Mouse (Mus musculus) G1E (cell line): ENCODE data around the gene Nlrp3. TPM values are rescaled to one million over a fixed set of nuclear protein-coding genes. Genes with fewer than 3 reads are reported as not detected.

Experiments
- ATAC-seq: 2 replicates; pipeline ENCODE4 v1.8.0; 2016; ENCODE audit warnings: mild to moderate bottlenecking; ENCODE audit not compliant: insufficient number of reproducible peaks, poor library complexity, low FRiP score, severe bottlenecking; ENCODE audit errors: extremely low read depth
- DNase-seq: peaks from one replicate; pipeline ENCODE4 v3.0.0; 2012; ENCODE audit warnings: low spot score
- H3K27me3 ChIP-seq: 2 replicates; pipeline ENCODE4 v1.6.1; 2012; ENCODE audit warnings: mild to moderate bottlenecking, low read length, inconsistent platforms; ENCODE audit not compliant: insufficient read depth
- H3K36me3 ChIP-seq: replicated peaks from 2 replicates; pipeline ENCODE3; 2012; ENCODE audit warnings: mild to moderate bottlenecking, inconsistent platforms
- H3K4me1 ChIP-seq: 2 replicates; pipeline ENCODE4 v1.6.1; 2012; ENCODE audit warnings: low read depth, low read length, inconsistent platforms, mixed read lengths; ENCODE audit not compliant: insufficient read depth
- H3K4me3 ChIP-seq: 2 replicates; pipeline ENCODE4 v1.5.1; 2012; ENCODE audit warnings: low read depth, mild to moderate bottlenecking, inconsistent platforms, low read length, moderate library complexity, mixed read lengths
- H3K9me3 ChIP-seq: replicated peaks from 2 replicates; pipeline ENCODE4 v1.6.1; 2012; ENCODE audit warnings: inconsistent platforms
- CTCF ChIP-seq: IDR thresholded peaks from 2 replicates; pipeline ENCODE4 v1.5.1; 2012; ENCODE audit warnings: low read depth, low read length, inconsistent platforms, mixed read lengths
- GATA1 ChIP-seq: IDR thresholded peaks from 2 replicates; pipeline ENCODE4 v1.6.1; 2012; ENCODE audit warnings: borderline replicate concordance, low read length, inconsistent platforms, mixed read lengths
- GATA2 ChIP-seq: IDR thresholded peaks from 2 replicates; pipeline ENCODE4 v1.6.1; 2012; ENCODE audit warnings: low read depth, low read length, inconsistent platforms, borderline replicate concordance
- POLR2AphosphoS5 ChIP-seq: IDR thresholded peaks from 2 replicates; pipeline ENCODE4 v1.6.1; 2012; ENCODE audit warnings: low read depth, low read length, inconsistent platforms; ENCODE audit not compliant: insufficient replicate concordance
- TAL1 ChIP-seq: conservative IDR thresholded peaks from 2 replicates; pipeline ENCODE4 v1.6.1; 2012; ENCODE audit warnings: low read depth, low read length, inconsistent platforms, mixed read lengths
- polyA plus RNA-seq: library from polyadenylated mRNA; stranded (reverse); fragments of >175 nt; gene quantifications from 2 replicates; pipeline ENCODE4 v1.2.3, GENCODE M21; 2012
- total RNA-seq, 2 experiments: library from RNA; stranded (forward) in 1 of 2; stranded (reverse) in 1 of 2; fragments of 200-1000 nt in 1 of 2; fragments of >200 nt in 1 of 2; fragmentation: Nextera tagmentation in 1 of 2; gene quantifications; 2 replicates each; pipeline ENCODE4 v1.2.3; 2014 to 2017

Gene Nlrp3
- total and polyA plus RNA-seq, 3 experiments: 0.71 TPM; not detected in 2

DNA sequence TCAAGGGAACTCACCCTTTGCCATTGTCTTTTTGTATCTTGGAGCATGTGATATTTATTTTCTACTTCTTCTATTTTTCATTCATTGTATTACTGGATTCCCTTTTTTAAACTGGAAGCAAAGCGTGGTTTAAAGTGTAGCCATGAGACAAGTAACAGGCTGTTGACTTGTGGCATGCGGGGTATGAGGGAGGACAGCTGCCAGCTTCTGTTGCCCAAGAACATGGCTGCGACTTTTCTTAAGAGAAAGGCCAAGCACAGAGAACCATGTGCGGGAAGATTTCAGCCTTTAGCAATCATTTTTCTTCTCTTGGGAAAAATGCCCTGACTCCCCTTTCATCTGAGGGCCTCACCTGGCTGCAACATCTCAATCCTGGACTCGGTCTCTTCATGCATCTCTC lies 70.3 kb downstream of the Nlrp3 start:
- ATAC-seq (no peak), DNase-seq (no peak)
- no peaks in the 10 kb centered on the region for H3K4me1 ChIP-seq
- no peak overlapping the region for H3K4me3 ChIP-seq
- peaks cover 17% of the 10 kb centered on the region for H3K27me3 ChIP-seq
- H3K36me3 ChIP-seq: no peaks in the 10 kb centered on the region
- H3K9me3 ChIP-seq: no peaks in the 10 kb centered on the region
- TF ChIP-seq GATA2 (no peak), CTCF (no peak), TAL1 (no peak), POLR2AphosphoS5 (no peak), GATA1 (no peak)

DNA sequence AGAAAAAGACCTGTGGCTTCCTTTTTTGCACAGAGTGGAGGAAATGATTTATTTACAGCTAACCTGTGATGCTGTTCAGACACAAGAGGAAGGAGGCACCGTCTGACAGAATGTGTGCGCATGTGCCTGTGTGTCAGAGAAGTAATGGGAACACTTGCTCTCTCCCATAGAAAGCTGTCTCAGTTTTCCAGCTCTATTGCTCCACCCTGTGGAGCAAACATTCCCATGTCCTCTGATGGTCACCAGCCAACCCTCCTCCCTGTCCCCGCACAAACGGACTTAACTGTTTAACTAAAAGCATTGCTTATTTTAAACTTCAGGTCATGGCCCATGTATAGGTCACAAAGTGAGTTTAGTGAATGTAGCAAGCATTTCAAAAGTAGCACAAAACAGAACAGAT lies 72.8 kb downstream of the Nlrp3 start:
- Histone ChIP-seq H3K27me3 (peaks cover 26% of the 10 kb centered on the region), H3K9me3 (no peaks in the 10 kb centered on the region), H3K36me3 (no peaks in the 10 kb centered on the region), H3K4me1 (no peaks in the 10 kb centered on the region), H3K4me3 (no peak overlapping the region)
- ATAC-seq (no peak), DNase-seq (no peak)
- TF ChIP-seq TAL1: no peak
- no peak for TF ChIP-seq POLR2AphosphoS5
- TF ChIP-seq CTCF: no peak
- TF ChIP-seq GATA2: no peak
- TF ChIP-seq GATA1: no peak

Other genes starting within 250 kb of the Nlrp3 start
- not detected in 2 replicates for gene Wnt9a, start 234.6 kb upstream of the Nlrp3 start, total RNA-seq (2014; fragmentation: Nextera tagmentation)
- 0.05 and 0.06 TPM in 2 replicates for gene Wnt9a, start 234.6 kb upstream of the Nlrp3 start, total RNA-seq (2017)
- not detected in 2 replicates for gene Wnt9a, start 234.6 kb upstream of the Nlrp3 start, polyA plus RNA-seq
- gene Prss38, start 165.9 kb upstream of the Nlrp3 start, total RNA-seq (2014; fragmentation: Nextera tagmentation): 0.68 TPM in 1 of 2 replicates, not detected in the other
- gene Prss38, start 165.9 kb upstream of the Nlrp3 start, total RNA-seq (2017): not detected in 2 replicates
- not detected in 2 replicates for gene Prss38, start 165.9 kb upstream of the Nlrp3 start, polyA plus RNA-seq
- 11.7 and 14.8 TPM in 2 replicates for gene Jmjd4, start 91.5 kb upstream of the Nlrp3 start, total RNA-seq (2014; fragmentation: Nextera tagmentation)
- gene Jmjd4, start 91.5 kb upstream of the Nlrp3 start, total RNA-seq (2017): 10.7 and 12.9 TPM in 2 replicates
- 7.4 and 8.4 TPM in 2 replicates for gene Jmjd4, start 91.5 kb upstream of the Nlrp3 start, polyA plus RNA-seq
- 27.9 and 29.4 TPM in 2 replicates for gene Snap47, start 90.4 kb upstream of the Nlrp3 start, total RNA-seq (2014; fragmentation: Nextera tagmentation)
- 34.9 and 35.7 TPM in 2 replicates for gene Snap47, start 90.4 kb upstream of the Nlrp3 start, total RNA-seq (2017)
- 10.2 and 13.3 TPM in 2 replicates for gene Snap47, start 90.4 kb upstream of the Nlrp3 start, polyA plus RNA-seq
- gene Zfp867, start 69.1 kb upstream of the Nlrp3 start, total RNA-seq (2014; fragmentation: Nextera tagmentation): 4.5 and 4.7 TPM in 2 replicates
- gene Zfp867, start 69.1 kb upstream of the Nlrp3 start, total RNA-seq (2017): 3.0 and 4.2 TPM in 2 replicates
- 0.03 and 0.07 TPM in 2 replicates for gene Zfp867, start 69.1 kb upstream of the Nlrp3 start, polyA plus RNA-seq
- gene Zkscan17, start 14.8 kb upstream of the Nlrp3 start, total RNA-seq (2014; fragmentation: Nextera tagmentation): 48.6 and 48.9 TPM in 2 replicates
- gene Zkscan17, start 14.8 kb upstream of the Nlrp3 start, total RNA-seq (2017): 14.1 and 15.3 TPM in 2 replicates
- 87.9 and 89.8 TPM in 2 replicates for gene Zkscan17, start 14.8 kb upstream of the Nlrp3 start, polyA plus RNA-seq
- not detected in 2 replicates for gene Olfr222, start 34.7 kb downstream of the Nlrp3 start, total RNA-seq (2014; fragmentation: Nextera tagmentation)
- not detected in 2 replicates for gene Olfr222, start 34.7 kb downstream of the Nlrp3 start, total RNA-seq (2017)
- not detected in 2 replicates for gene Olfr222, start 34.7 kb downstream of the Nlrp3 start, polyA plus RNA-seq
- gene Olfr223, start 51.7 kb downstream of the Nlrp3 start, total RNA-seq (2014; fragmentation: Nextera tagmentation): not detected in 2 replicates
- not detected in 2 replicates for gene Olfr223, start 51.7 kb downstream of the Nlrp3 start, total RNA-seq (2017)
- gene Olfr223, start 51.7 kb downstream of the Nlrp3 start, polyA plus RNA-seq: not detected in 2 replicates
- gene Mprip, start 119.7 kb downstream of the Nlrp3 start, total RNA-seq (2014; fragmentation: Nextera tagmentation): 27.6 and 32.2 TPM in 2 replicates
- gene Mprip, start 119.7 kb downstream of the Nlrp3 start, total RNA-seq (2017): 55.8 and 60.1 TPM in 2 replicates
- 43.3 and 43.4 TPM in 2 replicates for gene Mprip, start 119.7 kb downstream of the Nlrp3 start, polyA plus RNA-seq
- gene Pld6, start 246.1 kb downstream of the Nlrp3 start, total RNA-seq (2014; fragmentation: Nextera tagmentation): not detected in 2 replicates
- gene Pld6, start 246.1 kb downstream of the Nlrp3 start, total RNA-seq (2017): not detected in 2 replicates
- not detected in 2 replicates for gene Pld6, start 246.1 kb downstream of the Nlrp3 start, polyA plus RNA-seq